Mouse (Mus musculus): ENCODE data around the gene Gucy1b1.

The Gucy1b1 gene

GRCm38 (mm10) chr3:82030008-82030748, 44.3 kb downstream of the Gucy1b1 start:
- no peak for DNase-seq

- DNase-seq = peak in 1 of 2 experiments; percentile 39
Observed at GRCm38 (mm10) chr3:82029229-82029628, 45.3 kb downstream of the Gucy1b1 start.

- DNase-seq = no peak
Observed at GRCm38 (mm10) chr3:82027286-82027685, 47.2 kb downstream of the Gucy1b1 start.

- DNase-seq = no peak
Observed at GRCm38 (mm10) chr3:82023065-82023464, 51.4 kb downstream of the Gucy1b1 start.

GRCm38 (mm10) chr3:82022421-82022920, 52.0 kb downstream of the Gucy1b1 start:
- DNase-seq = no peak

GRCm38 (mm10) chr3:82014148-82014703, 60.3 kb downstream of the Gucy1b1 start:
- no peak for DNase-seq

GRCm38 (mm10) chr3:82007002-82007401, 67.5 kb downstream of the Gucy1b1 start:
- DNase-seq = no peak

GRCm38 (mm10) chr3:81995988-81996387, 78.5 kb downstream of the Gucy1b1 start:
- DNase-seq = peak in 1 of 2 experiments; percentile 12

GRCm38 (mm10) chr3:81995371-81995770, 79.1 kb downstream of the Gucy1b1 start:
- DNase-seq = no peak

- DNase-seq = no peak
Observed at GRCm38 (mm10) chr3:81990531-81990930, 84.0 kb downstream of the Gucy1b1 start.

- no peak for DNase-seq
Observed at GRCm38 (mm10) chr3:81989692-81990141, 84.8 kb downstream of the Gucy1b1 start.

- DNase-seq = no peak
Observed at GRCm38 (mm10) chr3:81987628-81988027, 86.9 kb downstream of the Gucy1b1 start.

GRCm38 (mm10) chr3:81986103-81986502, 88.4 kb downstream of the Gucy1b1 start:
- DNase-seq = no peak

- DNase-seq = no peak
Observed at GRCm38 (mm10) chr3:81985100-81985499, 89.4 kb downstream of the Gucy1b1 start.

GRCm38 (mm10) chr3:81983120-81983895, 91.2 kb downstream of the Gucy1b1 start:
- DNase-seq = no peak

Measured in lung, postnatal 4 days (tissue).